Mouse (Mus musculus): ENCODE measurements around the gene Olfr1249. TPM values are rescaled to one million over a fixed set of nuclear protein-coding genes. Genes with fewer than 3 reads are reported as not detected.
"Not testable (repeated sequence)": the region's sequence is repeated elsewhere in the genome, so short reads cannot be mapped to it uniquely, and the experiment has no call there.

The Olfr1249 gene
- not detected in 2 replicates for polyA plus RNA-seq (2016; fragmentation: Nextera tagmentation; extraction: Ambion mirVana)

- ATAC-seq (ENCODE audit: low FRiP score, low read depth), result no peak
- H3K27ac ChIP-seq (replicated peaks), result no peak within 1 kb of the TSS
- H3K9me3 ChIP-seq, result no peaks in the 10 kb centered on the region
- no peak within 1 kb of the TSS for H3K4me2 ChIP-seq (replicated peaks)
- 97% methylated on average over 2 of the region's 2 CpGs for WGBS
- no peak within 1 kb of the TSS for H3K4me3 ChIP-seq
- H3K9ac ChIP-seq (replicated peaks), result no peak within 1 kb of the TSS
- H3K27me3 ChIP-seq, result no peaks in the 10 kb centered on the region
- no peaks in the 10 kb centered on the region for H3K36me3 ChIP-seq
- H3K4me1 ChIP-seq, result no peaks in the 10 kb centered on the region
These were observed at the start of gene Olfr1249 for GRCm38 (mm10) chr2:89634883-89635282. TSS of gene Olfr1249 (minus strand) at chr2:89634983.

- no peaks in the 10 kb centered on the region for H3K36me3 ChIP-seq
- no peak within 1 kb of the TSS for H3K4me2 ChIP-seq (replicated peaks)
- no peak within 1 kb of the TSS for H3K27ac ChIP-seq (replicated peaks)
- no peaks in the 10 kb centered on the region for H3K9me3 ChIP-seq
- no peak within 1 kb of the TSS for H3K4me3 ChIP-seq
- no peaks in the 10 kb centered on the region for H3K27me3 ChIP-seq
- H3K9ac ChIP-seq (replicated peaks), result no peak within 1 kb of the TSS
- no peak for ATAC-seq (ENCODE audit: low FRiP score, low read depth)
- no peaks in the 10 kb centered on the region for H3K4me1 ChIP-seq
These were observed 37.1 kb upstream of the Olfr1249 start, which contains the start of gene Olfr1251 for GRCm38 (mm10) chr2:89671836-89672235. TSS of gene Olfr1251 (minus strand) at chr2:89671936.

GRCm38 (mm10) chr2:89661367-89661766, 26.6 kb upstream of the Olfr1249 start, which contains the start of gene Olfr1250:
TSS of gene Olfr1250 (minus strand) at chr2:89661467.
- H3K4me3 ChIP-seq, result no peak within 1 kb of the TSS
- no peak for ATAC-seq (ENCODE audit: low FRiP score, low read depth)
- no peaks in the 10 kb centered on the region for H3K27me3 ChIP-seq
- no peaks in the 10 kb centered on the region for H3K9me3 ChIP-seq
- no peaks in the 10 kb centered on the region for H3K4me1 ChIP-seq
- no peak within 1 kb of the TSS for H3K9ac ChIP-seq (replicated peaks)
- H3K36me3 ChIP-seq, result no peaks in the 10 kb centered on the region
- H3K27ac ChIP-seq (replicated peaks), result no peak within 1 kb of the TSS
- no peak within 1 kb of the TSS for H3K4me2 ChIP-seq (replicated peaks)

DNA sequence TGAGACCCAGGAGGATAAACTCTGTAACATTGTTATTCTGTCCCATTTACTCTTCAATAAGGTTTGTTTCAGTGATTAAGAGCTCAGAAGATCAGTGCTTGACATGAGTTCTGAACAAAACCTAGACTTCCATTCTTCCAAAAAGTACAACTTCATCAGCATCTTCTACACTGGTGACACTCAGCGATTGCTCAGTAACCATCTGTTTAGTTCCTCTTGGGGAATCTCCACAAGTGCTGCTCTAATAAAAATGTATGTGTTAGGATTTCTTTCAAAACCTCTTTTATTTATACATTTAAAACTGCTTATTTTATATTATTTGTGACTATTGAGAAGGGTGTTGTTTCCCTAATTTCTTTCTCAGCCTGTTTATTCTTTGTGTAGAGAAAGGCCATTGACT, 16.6 kb downstream of the Olfr1249 start, which contains the start of gene Olfr1248:
Gene Olfr1248 (minus strand): TSS at position 101 of the 400 bp plus-strand sequence.
- not testable (repeated sequence) for H3K36me3 ChIP-seq; H3K4me1 ChIP-seq; H3K4me3 ChIP-seq; H3K27ac ChIP-seq (replicated peaks); H3K4me2 ChIP-seq (replicated peaks); ATAC-seq (ENCODE audit: low FRiP score, low read depth); H3K27me3 ChIP-seq; H3K9ac ChIP-seq (replicated peaks); H3K9me3 ChIP-seq
- WGBS, result 94% methylated on average over 1 of the region's 1 CpGs

GRCm38 (mm10) chr2:89614030-89614429, 20.8 kb downstream of the Olfr1249 start, which contains the start of gene Olfr1247:
TSS of gene Olfr1247 (minus strand) at chr2:89614130.
- H3K9ac ChIP-seq (replicated peaks), result no peak within 1 kb of the TSS
- ATAC-seq (ENCODE audit: low FRiP score, low read depth), result no peak
- H3K4me1 ChIP-seq, result no peaks in the 10 kb centered on the region
- H3K4me2 ChIP-seq (replicated peaks), result no peak within 1 kb of the TSS
- no peaks in the 10 kb centered on the region for H3K27me3 ChIP-seq
- no peaks in the 10 kb centered on the region for H3K36me3 ChIP-seq
- H3K4me3 ChIP-seq, result no peak within 1 kb of the TSS
- H3K9me3 ChIP-seq, result no peaks in the 10 kb centered on the region
- 99% methylated on average over 2 of the region's 2 CpGs for WGBS
- H3K27ac ChIP-seq (replicated peaks), result no peak within 1 kb of the TSS

- 74% methylated on average over 2 of the region's 2 CpGs for WGBS
- Histone ChIP-seq H3K27me3 (no peaks in the 10 kb centered on the region), H3K36me3 (no peaks in the 10 kb centered on the region), H3K9me3 (no peaks in the 10 kb centered on the region), H3K27ac (replicated peaks) (no peak within 1 kb of the TSS), H3K9ac (replicated peaks) (no peak within 1 kb of the TSS), H3K4me3 (no peak within 1 kb of the TSS), H3K4me1 (no peaks in the 10 kb centered on the region), H3K4me2 (replicated peaks) (no peak within 1 kb of the TSS)
- ATAC-seq (ENCODE audit: low FRiP score, low read depth), result no peak
These were observed 41.7 kb downstream of the Olfr1249 start, which contains the start of gene Olfr1246 for GRCm38 (mm10) chr2:89593057-89593456. TSS of gene Olfr1246 (minus strand) at chr2:89593157.

Other genes with a start within 250 kb of the Olfr1249 start
- not detected in 2 replicates for gene Olfr1238, start 225.3 kb downstream of the Olfr1249 start, polyA plus RNA-seq (2016; fragmentation: Nextera tagmentation; extraction: Ambion mirVana)
- gene Olfr1239, start 214.6 kb downstream of the Olfr1249 start, polyA plus RNA-seq (2016; fragmentation: Nextera tagmentation; extraction: Ambion mirVana), result not detected in 2 replicates
- gene Olfr1240, start 192.0 kb downstream of the Olfr1249 start, polyA plus RNA-seq (2016; fragmentation: Nextera tagmentation; extraction: Ambion mirVana), result not detected in 2 replicates
- gene Olfr1241, start 147.9 kb downstream of the Olfr1249 start, polyA plus RNA-seq (2016; fragmentation: Nextera tagmentation; extraction: Ambion mirVana), result not detected in 2 replicates
- not detected in 2 replicates for gene Olfr1242, start 136.6 kb downstream of the Olfr1249 start, polyA plus RNA-seq (2016; fragmentation: Nextera tagmentation; extraction: Ambion mirVana)
- gene Olfr1243, start 103.5 kb downstream of the Olfr1249 start, polyA plus RNA-seq (2016; fragmentation: Nextera tagmentation; extraction: Ambion mirVana), result not detected in 2 replicates
- gene Olfr1245, start 56.5 kb downstream of the Olfr1249 start, polyA plus RNA-seq (2016; fragmentation: Nextera tagmentation; extraction: Ambion mirVana), result not detected in 2 replicates
- gene Olfr1246, start 41.8 kb downstream of the Olfr1249 start, polyA plus RNA-seq (2016; fragmentation: Nextera tagmentation; extraction: Ambion mirVana), result not detected in 2 replicates
- not detected in 2 replicates for gene Olfr1247, start 20.9 kb downstream of the Olfr1249 start, polyA plus RNA-seq (2016; fragmentation: Nextera tagmentation; extraction: Ambion mirVana)
- not detected in 2 replicates for gene Olfr1248, start 16.7 kb downstream of the Olfr1249 start, polyA plus RNA-seq (2016; fragmentation: Nextera tagmentation; extraction: Ambion mirVana)
- not detected in 2 replicates for gene Olfr1250, start 26.5 kb upstream of the Olfr1249 start, polyA plus RNA-seq (2016; fragmentation: Nextera tagmentation; extraction: Ambion mirVana)
- gene Olfr1251, start 37.0 kb upstream of the Olfr1249 start, polyA plus RNA-seq (2016; fragmentation: Nextera tagmentation; extraction: Ambion mirVana), result not detected in 2 replicates
- gene Olfr1252, start 90.0 kb upstream of the Olfr1249 start, polyA plus RNA-seq (2016; fragmentation: Nextera tagmentation; extraction: Ambion mirVana), result not detected in 2 replicates
- gene Olfr1253, start 122.1 kb upstream of the Olfr1249 start, polyA plus RNA-seq (2016; fragmentation: Nextera tagmentation; extraction: Ambion mirVana), result not detected in 2 replicates
- not detected in 2 replicates for gene Olfr1254, start 158.6 kb upstream of the Olfr1249 start, polyA plus RNA-seq (2016; fragmentation: Nextera tagmentation; extraction: Ambion mirVana)
- not detected in 2 replicates for gene Olfr1255, start 177.1 kb upstream of the Olfr1249 start, polyA plus RNA-seq (2016; fragmentation: Nextera tagmentation; extraction: Ambion mirVana)
- gene Olfr1256, start 206.6 kb upstream of the Olfr1249 start, polyA plus RNA-seq (2016; fragmentation: Nextera tagmentation; extraction: Ambion mirVana), result not detected in 2 replicates
- gene Olfr48, start 213.2 kb upstream of the Olfr1249 start, polyA plus RNA-seq (2016; fragmentation: Nextera tagmentation; extraction: Ambion mirVana), result not detected in 2 replicates
- not detected in 2 replicates for gene Olfr1257, start 243.5 kb upstream of the Olfr1249 start, polyA plus RNA-seq (2016; fragmentation: Nextera tagmentation; extraction: Ambion mirVana)

Measured in midbrain, embryonic 12.5 days (tissue).